Mouse (Mus musculus) cortical plate, adult 2 months (tissue): ENCODE measurements at regions not wholly inside any gene's neighbourhood (a gene's known extent, or its start where the extent isn't known, plus 50 kb on each side); places are given as distances from the start of the nearest gene placed in this dataset.

Experiments
- CTCF ChIP-seq: fragments of 200-500 bp; IDR thresholded peaks from 2 replicates; pipeline ENCODE4 v1.5.1; 2011; ENCODE audit warnings: mild to moderate bottlenecking, control low read depth, low read length; ENCODE audit not compliant: insufficient read depth; ENCODE audit errors: extremely low read depth
- POLR2A ChIP-seq: fragments of 200-500 bp; IDR thresholded peaks from 2 replicates; pipeline ENCODE4 v1.6.1; 2011; ENCODE audit warnings: mild to moderate bottlenecking, low read length, control low read depth; ENCODE audit not compliant: insufficient read depth; ENCODE audit errors: extremely low read depth

GRCm38 (mm10) chr15:60641770-60642169 is 211.8 kb downstream of the Fam84b start:
- TF ChIP-seq CTCF (no peak), POLR2A (no peak)
